Mouse (Mus musculus): Measurements from ENCODE around the gene Tmem104. TPM values are rescaled to one million over a fixed set of nuclear protein-coding genes. Genes with fewer than 3 reads are reported as not detected.
A peak's percentile ranks its signal among the peaks of the same experiment; 100 is the strongest.

The Tmem104 gene
- polyA plus RNA-seq, 1 experiment from 2014 or later = 7.7 TPM

GRCm38 (mm10) chr11:115171125-115171524 lies 16.2 kb upstream of the Tmem104 start:
- DNase-seq (ENCODE audit: low spot score) = no peak
- H3K4me2 ChIP-seq (ENCODE audit: low read depth, low read length) = no peak overlapping the region
- 43% methylated on average over 8 of the region's 8 CpGs for WGBS
- no peak overlapping the region for H3K4me3 ChIP-seq (ENCODE audit: low read depth, low read length)
- H3K36me3 ChIP-seq (replicated peaks; ENCODE audit: control insufficient read depth, insufficient read depth, low read depth, low read length) = no peaks in the 10 kb centered on the region
- ATAC-seq (replicated peaks; ENCODE audit: insufficient number of reproducible peaks, low FRiP score, low TSS enrichment, low read depth) = no peak
- peaks cover 14% of the 10 kb centered on the region for H3K4me1 ChIP-seq (ENCODE audit: control insufficient read depth, insufficient read depth, low read length)
- H3K9ac ChIP-seq (replicated peaks; ENCODE audit: low read length) = no peak overlapping the region
- H3K27me3 ChIP-seq (ENCODE audit: control insufficient read depth, insufficient read depth, low read length) = peaks cover 7% of the 10 kb centered on the region; the same call in 1 of the 2 replicates
- no peak overlapping the region for H3K27ac ChIP-seq (replicated peaks; ENCODE audit: low read depth, low read length)
- no peaks in the 10 kb centered on the region for H3K9me3 ChIP-seq (replicated peaks; ENCODE audit: control insufficient read depth, low read length)

- Histone ChIP-seq H3K9me3 (replicated peaks; ENCODE audit: control insufficient read depth, low read length) (no peaks in the 10 kb centered on the region), H3K4me3 (ENCODE audit: low read depth, low read length) (no peak overlapping the region), H3K4me2 (ENCODE audit: low read depth, low read length) (no peak overlapping the region; the same call in 1 of the 2 replicates), H3K27me3 (ENCODE audit: control insufficient read depth, insufficient read depth, low read length) (peaks cover 7% of the 10 kb centered on the region; the same call in 1 of the 2 replicates), H3K4me1 (ENCODE audit: control insufficient read depth, insufficient read depth, low read length) (peaks cover 17% of the 10 kb centered on the region), H3K9ac (replicated peaks; ENCODE audit: low read length) (no peak overlapping the region), H3K36me3 (replicated peaks; ENCODE audit: control insufficient read depth, insufficient read depth, low read depth, low read length) (no peaks in the 10 kb centered on the region), H3K27ac (replicated peaks; ENCODE audit: low read depth, low read length) (no peak overlapping the region)
- DNase-seq (ENCODE audit: low spot score) (peak; percentile 39), ATAC-seq (replicated peaks; ENCODE audit: insufficient number of reproducible peaks, low FRiP score, low TSS enrichment, low read depth) (no peak)
- 20% methylated on average over 4 of the region's 4 CpGs for WGBS
Measured at GRCm38 (mm10) chr11:115172825-115173287, 14.4 kb upstream of the Tmem104 start.

- Histone ChIP-seq H3K4me2 (ENCODE audit: low read depth, low read length) (no peak overlapping the region), H3K36me3 (replicated peaks; ENCODE audit: control insufficient read depth, insufficient read depth, low read depth, low read length) (no peaks in the 10 kb centered on the region), H3K4me3 (ENCODE audit: low read depth, low read length) (no peak overlapping the region), H3K9me3 (replicated peaks; ENCODE audit: control insufficient read depth, low read length) (no peaks in the 10 kb centered on the region), H3K27ac (replicated peaks; ENCODE audit: low read depth, low read length) (peak overlapping the region; percentile 11; the same call in 1 of the 2 replicates), H3K9ac (replicated peaks; ENCODE audit: low read length) (peak overlapping the region; percentile 5; the same call in 1 of the 2 replicates), H3K27me3 (ENCODE audit: control insufficient read depth, insufficient read depth, low read length) (peaks cover 7% of the 10 kb centered on the region; the same call in 1 of the 2 replicates), H3K4me1 (ENCODE audit: control insufficient read depth, insufficient read depth, low read length) (peaks cover 17% of the 10 kb centered on the region)
- peak; percentile 67 for DNase-seq (ENCODE audit: low spot score)
- ATAC-seq (replicated peaks; ENCODE audit: insufficient number of reproducible peaks, low FRiP score, low TSS enrichment, low read depth) = peak; percentile 35; the same call in 1 of the 2 replicates
- WGBS = 9% methylated on average over 16 of the region's 16 CpGs
Measured at GRCm38 (mm10) chr11:115173549-115174339, 13.5 kb upstream of the Tmem104 start.

GRCm38 (mm10) chr11:115176399-115177190 lies 10.7 kb upstream of the Tmem104 start:
- Histone ChIP-seq H3K4me1 (ENCODE audit: control insufficient read depth, insufficient read depth, low read length) (peaks cover 17% of the 10 kb centered on the region), H3K4me2 (ENCODE audit: low read depth, low read length) (no peak overlapping the region), H3K9me3 (replicated peaks; ENCODE audit: control insufficient read depth, low read length) (no peaks in the 10 kb centered on the region), H3K27ac (replicated peaks; ENCODE audit: low read depth, low read length) (0 out of 2 replicates have a peak overlapping the region, but pooled peaks have one; percentile 36), H3K27me3 (ENCODE audit: control insufficient read depth, insufficient read depth, low read length) (peaks cover 7% of the 10 kb centered on the region; the same call in 1 of the 2 replicates), H3K4me3 (ENCODE audit: low read depth, low read length) (no peak overlapping the region), H3K36me3 (replicated peaks; ENCODE audit: control insufficient read depth, insufficient read depth, low read depth, low read length) (no peaks in the 10 kb centered on the region), H3K9ac (replicated peaks; ENCODE audit: low read length) (no peak overlapping the region)
- WGBS = 53% methylated on average over 24 of the region's 24 CpGs
- ATAC-seq (replicated peaks; ENCODE audit: insufficient number of reproducible peaks, low FRiP score, low TSS enrichment, low read depth) (no peak), DNase-seq (ENCODE audit: low spot score) (peak; percentile 62)

- Histone ChIP-seq H3K4me2 (ENCODE audit: low read depth, low read length) (0 out of 2 replicates have a peak overlapping the region, but pooled peaks have one; percentile 1), H3K27me3 (ENCODE audit: control insufficient read depth, insufficient read depth, low read length) (peaks cover 7% of the 10 kb centered on the region; the same call in 1 of the 2 replicates), H3K9me3 (replicated peaks; ENCODE audit: control insufficient read depth, low read length) (no peaks in the 10 kb centered on the region), H3K4me3 (ENCODE audit: low read depth, low read length) (no peak overlapping the region), H3K36me3 (replicated peaks; ENCODE audit: control insufficient read depth, insufficient read depth, low read depth, low read length) (no peaks in the 10 kb centered on the region), H3K27ac (replicated peaks; ENCODE audit: low read depth, low read length) (no peak overlapping the region), H3K9ac (replicated peaks; ENCODE audit: low read length) (no peak overlapping the region), H3K4me1 (ENCODE audit: control insufficient read depth, insufficient read depth, low read length) (peaks cover 13% of the 10 kb centered on the region)
- ATAC-seq (replicated peaks; ENCODE audit: insufficient number of reproducible peaks, low FRiP score, low TSS enrichment, low read depth) = no peak
- WGBS = 29% methylated on average over 10 of the region's 10 CpGs
- peak; percentile 48 for DNase-seq (ENCODE audit: low spot score)
Measured at GRCm38 (mm10) chr11:115177559-115178195, 9.6 kb upstream of the Tmem104 start.

- Histone ChIP-seq H3K9ac (replicated peaks; ENCODE audit: low read length) (no peak overlapping the region), H3K36me3 (replicated peaks; ENCODE audit: control insufficient read depth, insufficient read depth, low read depth, low read length) (no peaks in the 10 kb centered on the region), H3K4me3 (ENCODE audit: low read depth, low read length) (no peak overlapping the region), H3K27ac (replicated peaks; ENCODE audit: low read depth, low read length) (no peak overlapping the region), H3K4me2 (ENCODE audit: low read depth, low read length) (no peak overlapping the region), H3K4me1 (ENCODE audit: control insufficient read depth, insufficient read depth, low read length) (peaks cover 13% of the 10 kb centered on the region), H3K27me3 (ENCODE audit: control insufficient read depth, insufficient read depth, low read length) (peaks cover 7% of the 10 kb centered on the region; the same call in 1 of the 2 replicates), H3K9me3 (replicated peaks; ENCODE audit: control insufficient read depth, low read length) (no peaks in the 10 kb centered on the region)
- DNase-seq (ENCODE audit: low spot score) (no peak), ATAC-seq (replicated peaks; ENCODE audit: insufficient number of reproducible peaks, low FRiP score, low TSS enrichment, low read depth) (no peak)
- WGBS = 46% methylated on average over 2 of the region's 2 CpGs
Measured at GRCm38 (mm10) chr11:115178766-115179165, 8.5 kb upstream of the Tmem104 start.

- no peak overlapping the region for H3K27ac ChIP-seq (replicated peaks; ENCODE audit: low read depth, low read length)
- no peak overlapping the region for H3K4me3 ChIP-seq (ENCODE audit: low read depth, low read length)
- DNase-seq (ENCODE audit: low spot score) (no peak), ATAC-seq (replicated peaks; ENCODE audit: insufficient number of reproducible peaks, low FRiP score, low TSS enrichment, low read depth) (no peak)
- H3K27me3 ChIP-seq (ENCODE audit: control insufficient read depth, insufficient read depth, low read length) = 0 out of 2 replicates have a peak, but pooled peaks cover 3% of the 10 kb centered on the region
- H3K4me2 ChIP-seq (ENCODE audit: low read depth, low read length) = no peak overlapping the region
- no peak overlapping the region for H3K9ac ChIP-seq (replicated peaks; ENCODE audit: low read length)
- H3K36me3 ChIP-seq (replicated peaks; ENCODE audit: control insufficient read depth, insufficient read depth, low read depth, low read length) = no peaks in the 10 kb centered on the region
- WGBS = 51% methylated on average over 6 of the region's 6 CpGs
- peaks cover 9% of the 10 kb centered on the region for H3K4me1 ChIP-seq (ENCODE audit: control insufficient read depth, insufficient read depth, low read length)
- H3K9me3 ChIP-seq (replicated peaks; ENCODE audit: control insufficient read depth, low read length) = no peaks in the 10 kb centered on the region
Measured at GRCm38 (mm10) chr11:115179191-115179590, 8.1 kb upstream of the Tmem104 start.

Measured in embryonic facial prominence, embryonic 11.5 days (tissue).